Mouse (Mus musculus): ENCODE measurements around the gene Sec14l2.

Sec14l2 gene

GRCm38 (mm10) chr11:4122742-4123579 lies at the start of gene Sec14l2:
TSS of gene Sec14l2 (minus strand) at chr11:4123415.
- in situ Hi-C loops (cut with MboI, MseI), result no loop called here

GRCm38 (mm10) chr11:4166467-4167090 lies 43.4 kb upstream of the Sec14l2 start:
- in situ Hi-C loops (cut with MboI, MseI), result no loop called here

DNA sequence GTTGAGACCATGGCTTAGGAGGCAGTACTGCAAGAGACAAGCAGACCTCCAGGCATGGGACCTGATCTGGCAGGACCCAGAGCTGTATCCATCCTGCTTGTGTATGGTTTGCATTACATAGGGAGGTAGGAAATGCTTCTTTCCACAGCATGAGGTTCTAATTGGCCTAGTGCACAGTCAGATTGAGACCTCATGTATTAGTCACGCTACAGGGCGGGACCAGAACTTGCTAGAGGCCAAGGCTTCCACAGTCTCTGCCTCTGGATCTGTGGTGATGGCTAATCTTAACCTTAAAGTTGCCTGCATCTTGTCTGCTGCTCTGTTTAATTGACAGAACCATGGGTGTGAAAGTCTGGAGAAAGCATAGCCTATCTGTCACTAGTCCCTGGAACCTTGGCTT lies 41.5 kb upstream of the Sec14l2 start:
- in situ Hi-C loops (cut with MboI, MseI), result no loop called here

GRCm38 (mm10) chr11:4160758-4161480 lies 37.7 kb upstream of the Sec14l2 start:
- in situ Hi-C loops (cut with MboI, MseI), result no loop called here

- in situ Hi-C loops (cut with MboI, MseI), result no loop called here
These were observed 36.8 kb upstream of the Sec14l2 start, which contains the start of the genes Ccdc157 and Sf3a1 for GRCm38 (mm10) chr11:4159808-4160708. TSS of gene Ccdc157 (minus strand) at chr11:4160293. TSS of gene Sf3a1 (plus strand) at chr11:4160350.

DNA sequence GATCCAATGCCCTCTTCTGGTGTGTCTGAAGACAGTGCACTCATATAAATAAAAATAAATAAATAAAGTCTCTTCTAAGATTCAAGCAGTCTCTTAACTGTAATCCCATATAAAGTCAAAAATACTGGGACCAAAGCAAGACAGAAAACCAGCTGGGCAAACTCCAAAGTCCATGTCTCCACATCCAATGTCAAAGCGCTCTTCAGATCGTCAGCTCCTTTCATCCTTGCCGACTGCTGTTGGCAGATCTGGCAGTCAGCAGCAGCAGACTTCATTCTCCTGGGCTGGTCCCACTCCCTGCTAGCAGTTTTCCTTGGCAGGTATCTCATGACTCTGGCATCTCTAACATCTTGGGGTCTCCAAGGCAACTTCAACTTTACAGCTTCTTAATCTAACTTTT lies 35.5 kb upstream of the Sec14l2 start:
- in situ Hi-C loops (cut with MboI, MseI), result no loop called here

DNA sequence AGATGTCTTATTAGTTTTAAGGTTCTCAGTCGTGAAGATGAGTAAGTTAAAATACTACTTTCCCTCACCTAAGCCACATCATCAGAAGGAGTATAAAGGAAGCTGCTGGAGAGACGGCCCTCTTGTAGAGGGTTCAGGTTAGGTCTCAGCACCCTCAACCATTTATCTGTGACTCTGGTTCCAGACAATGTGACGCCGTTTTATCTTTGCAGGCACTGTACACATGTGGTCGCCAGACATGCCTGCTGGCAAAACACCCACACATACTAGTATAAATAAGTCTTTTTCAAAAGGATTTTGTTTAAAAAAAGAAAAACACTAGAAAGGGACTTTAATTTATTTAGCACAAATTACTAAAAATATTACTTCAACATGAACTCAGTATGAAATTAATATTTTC lies 32.4 kb upstream of the Sec14l2 start:
- in situ Hi-C loops (cut with MboI, MseI), result no loop called here

DNA sequence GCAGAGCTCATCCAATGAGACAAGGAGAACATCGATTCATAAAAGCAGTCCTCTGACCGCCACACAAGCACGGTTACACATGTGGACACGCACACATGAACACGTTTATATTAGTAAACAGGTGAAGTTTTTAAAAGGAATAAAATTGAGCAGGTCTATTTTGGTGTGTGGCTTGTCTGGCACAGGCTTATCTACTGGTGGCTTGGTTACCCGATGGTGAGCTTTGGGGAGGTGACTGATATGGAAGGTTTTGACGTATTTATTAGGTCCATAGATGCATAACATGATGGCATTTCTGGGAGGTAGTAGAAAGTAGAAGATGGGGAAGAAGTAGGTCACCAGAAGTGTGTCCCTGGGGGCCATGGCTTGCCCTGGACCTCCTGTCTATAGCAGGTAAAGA lies 30.5 kb upstream of the Sec14l2 start:
- in situ Hi-C loops (cut with MboI, MseI), result no loop called here

- in situ Hi-C loops (cut with MboI, MseI), result no loop called here
These were observed 26.7 kb upstream of the Sec14l2 start for GRCm38 (mm10) chr11:4149886-4150285.

GRCm38 (mm10) chr11:4148536-4149156 lies 25.4 kb upstream of the Sec14l2 start:
- in situ Hi-C loops (cut with MboI, MseI), result no loop called here

DNA sequence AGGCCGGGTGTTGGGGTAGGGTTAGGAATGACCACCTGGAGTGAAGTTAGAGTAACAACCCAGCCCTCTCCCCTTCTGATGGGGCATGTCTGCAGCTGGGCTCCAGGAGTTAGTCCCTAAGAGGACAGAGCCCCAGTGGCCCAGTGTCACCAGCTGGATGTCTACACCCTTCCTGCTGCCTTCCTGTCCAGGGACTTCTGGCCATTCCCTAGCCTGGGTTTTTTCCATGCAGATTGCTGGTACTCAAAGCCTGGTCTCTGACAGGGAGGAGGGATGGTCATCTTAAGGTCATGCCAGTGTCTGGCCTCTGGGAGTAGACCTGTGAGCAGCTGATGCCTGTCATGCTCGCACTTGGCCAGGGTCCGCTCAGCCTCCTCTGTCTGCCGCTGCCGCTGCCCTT lies 24.9 kb upstream of the Sec14l2 start:
- in situ Hi-C loops (cut with MboI, MseI), result no loop called here

- in situ Hi-C loops (cut with MboI, MseI), result no loop called here
These were observed 23.9 kb upstream of the Sec14l2 start for GRCm38 (mm10) chr11:4147098-4147497.

DNA sequence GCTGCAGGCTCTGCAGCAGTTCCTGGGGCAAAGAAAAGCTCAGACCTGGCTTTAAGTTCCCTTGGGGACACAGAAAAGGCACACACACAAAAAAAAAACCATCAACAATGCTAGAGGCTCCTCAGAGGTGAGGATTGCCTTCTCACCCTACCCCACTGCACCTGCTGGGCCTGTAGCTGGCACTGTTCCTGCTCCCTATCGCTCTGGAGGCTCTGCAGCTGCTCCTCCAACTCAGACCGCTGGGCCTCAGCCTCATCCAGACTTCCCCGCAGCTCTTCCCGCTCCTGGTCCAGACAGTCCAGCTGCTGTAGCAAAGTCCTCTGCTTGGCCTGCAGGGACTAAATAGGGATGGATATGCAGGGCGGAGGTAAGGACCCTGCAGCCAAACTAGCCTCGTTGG lies 23.2 kb upstream of the Sec14l2 start:
- in situ Hi-C loops (cut with MboI, MseI), result no loop called here

GRCm38 (mm10) chr11:4143281-4144062 lies 20.3 kb upstream of the Sec14l2 start:
- in situ Hi-C loops (cut with MboI, MseI), result no loop called here

DNA sequence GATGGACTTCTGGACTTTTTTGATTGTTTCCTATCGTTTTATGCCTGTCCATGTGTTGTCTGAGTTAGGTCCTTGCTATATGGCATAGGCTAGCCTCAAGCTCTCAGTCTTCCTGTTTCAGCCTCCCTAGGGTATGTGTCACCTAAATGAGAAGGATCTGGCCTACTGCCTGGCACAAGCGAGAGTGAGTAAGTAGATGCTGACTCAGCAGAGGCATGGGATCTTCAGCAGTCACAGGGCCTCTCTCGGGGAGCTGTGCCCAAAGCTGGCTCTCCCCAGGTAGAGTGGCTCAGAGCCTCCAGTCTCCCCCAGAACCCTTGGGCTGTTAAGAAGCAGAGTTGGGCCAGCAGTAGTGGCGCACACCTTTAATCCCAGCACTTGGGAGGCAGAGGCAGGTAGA lies 19.1 kb upstream of the Sec14l2 start:
- in situ Hi-C loops (cut with MboI, MseI), result no loop called here

GRCm38 (mm10) chr11:4141505-4141904 lies 18.3 kb upstream of the Sec14l2 start:
- in situ Hi-C loops (cut with MboI, MseI), result no loop called here

DNA sequence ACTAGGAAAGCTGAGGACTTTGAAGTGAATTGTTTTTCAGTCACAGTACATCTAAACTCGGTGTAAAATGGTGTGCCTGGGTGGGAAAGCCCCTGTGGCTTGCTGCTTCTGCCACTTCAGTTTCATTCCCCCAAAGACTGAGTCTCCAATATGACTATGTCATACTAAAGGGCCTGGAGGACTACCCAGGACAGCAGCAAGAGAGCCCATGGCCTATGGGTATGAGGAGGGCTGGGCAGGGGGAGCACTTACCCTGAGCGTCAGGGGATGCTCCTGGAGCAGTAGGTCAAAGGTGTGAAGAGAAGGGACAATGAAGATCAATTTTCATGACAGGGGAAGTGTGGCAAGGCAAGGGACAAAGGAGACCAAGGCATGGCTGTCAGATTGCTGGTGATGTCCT lies 15.7 kb upstream of the Sec14l2 start:
- in situ Hi-C loops (cut with MboI, MseI), result loop anchor here (5.0 to 10.0 kb wide), 3 partner anchors 42 to 436 kb away; partner anchors contain the start of gene Mtfp1

DNA sequence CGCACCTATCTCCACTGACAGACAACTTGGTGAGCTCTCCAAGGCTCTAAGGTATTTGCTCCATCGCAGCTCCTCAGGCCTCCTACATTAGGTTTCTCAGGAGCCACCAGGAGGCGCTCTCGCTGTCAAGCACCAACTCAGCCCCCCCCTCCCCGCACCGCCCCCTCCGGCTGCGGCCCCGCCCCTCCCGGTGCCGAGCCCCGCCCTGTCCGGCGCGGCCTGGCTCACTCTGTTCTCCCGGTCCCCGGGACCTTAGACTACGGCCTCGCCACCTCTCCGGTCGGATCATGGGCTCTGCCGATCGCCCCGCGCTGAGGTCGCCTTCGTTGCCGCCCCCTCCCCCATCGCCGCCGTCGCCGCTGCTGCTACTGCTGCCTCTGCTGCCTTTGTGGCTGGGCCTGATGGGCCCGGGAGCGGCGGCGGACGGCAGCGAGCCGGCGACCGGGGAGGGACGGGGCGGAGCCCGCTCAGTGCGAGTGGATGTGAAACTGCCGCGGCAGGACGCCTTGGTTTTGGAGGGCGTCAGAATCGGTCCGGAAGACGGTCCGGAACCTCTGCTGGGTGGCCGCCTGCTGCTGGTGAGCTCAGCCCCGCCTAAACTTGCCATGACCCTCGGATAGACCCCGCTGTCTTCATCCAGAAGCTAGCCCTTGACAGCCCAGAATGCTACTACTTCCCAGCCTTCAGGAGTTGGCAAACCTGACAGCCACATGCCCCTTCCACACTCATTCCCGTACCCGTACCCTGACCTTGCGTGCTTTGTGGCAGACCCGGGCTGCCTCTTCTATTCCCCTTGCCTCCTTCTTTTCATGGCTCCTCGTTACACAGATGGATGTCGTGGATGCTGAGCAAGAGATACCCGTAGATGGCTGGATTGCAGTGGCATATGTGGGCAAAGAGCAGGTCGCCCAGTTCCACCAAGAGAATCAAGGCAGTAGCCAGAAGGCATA lies 12.0 kb upstream of the Sec14l2 start, which contains the start of gene Rnf215:
Rnf215 (plus strand) TSS at position 217 of the 950 bp plus-strand sequence.
- in situ Hi-C loops (cut with MboI, MseI), result loop anchor here (5.0 to 10.0 kb wide), 3 partner anchors 38 to 440 kb away; partner anchors contain the start of gene Mtfp1

DNA sequence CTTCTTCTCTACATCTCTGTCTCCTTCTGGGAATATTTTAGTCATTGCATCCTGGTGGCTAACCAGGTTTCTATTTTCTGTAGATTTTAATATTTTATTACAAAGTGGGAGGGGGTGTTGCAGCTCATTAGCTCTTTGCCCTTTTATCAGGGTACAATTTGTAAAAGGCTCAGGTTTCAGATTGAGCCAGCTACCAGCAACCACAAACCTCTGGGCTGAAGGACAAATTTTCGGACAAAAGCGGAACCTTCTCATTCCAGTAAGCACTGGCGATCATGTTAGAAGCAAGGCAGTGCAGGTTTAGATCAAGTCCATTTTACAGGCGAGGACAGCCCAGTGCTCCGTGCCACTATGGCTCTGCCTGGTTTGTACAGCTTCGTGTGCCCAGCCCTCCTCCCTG lies 11.2 kb upstream of the Sec14l2 start:
- in situ Hi-C loops (cut with MboI, MseI), result loop anchor here (10.0 kb wide), 1 partner anchor 440 kb away; no protein-coding TSS in a partner anchor
